Mouse (Mus musculus): ENCODE measurements around the gene Abhd10.

Gene Abhd10

DNA sequence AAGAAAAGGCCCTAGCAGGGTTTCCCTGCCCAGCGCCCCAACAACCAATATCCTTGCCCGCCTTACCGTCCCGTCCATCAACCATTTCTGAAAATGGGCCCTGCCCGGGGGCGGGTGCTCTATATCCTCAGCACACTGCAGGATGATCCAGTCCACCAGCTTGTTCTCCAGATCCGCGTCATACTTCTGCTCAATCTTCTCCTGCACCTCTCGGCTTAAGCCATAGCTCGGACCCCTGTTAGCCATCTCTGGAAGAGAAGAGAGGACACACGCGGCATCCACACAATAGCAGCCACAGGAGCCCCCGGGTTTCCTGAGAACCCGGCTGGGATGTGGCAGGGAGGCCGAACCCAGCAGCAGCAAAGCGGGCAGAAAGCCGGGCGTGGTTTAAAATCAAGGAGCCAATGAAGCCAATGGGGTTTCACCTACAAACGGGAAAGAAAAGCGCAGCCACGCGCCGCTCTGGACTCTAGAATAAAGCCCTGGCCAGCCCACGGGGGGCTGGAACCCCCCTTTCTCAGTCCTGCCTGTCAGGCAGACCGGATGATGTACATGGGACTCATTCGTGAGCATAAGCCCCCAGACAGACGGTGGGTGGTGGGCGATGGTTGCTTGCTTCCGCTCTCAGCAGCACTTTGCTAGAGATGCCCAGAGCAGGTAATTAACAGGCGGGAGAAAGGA lies 18.6 kb downstream of the Abhd10 start, which contains the start of gene Tagln3:
TSS of gene Tagln3 (minus strand) at position 548 of the 681 bp plus-strand sequence.
- peak; percentile 22 for DNase-seq

DNA sequence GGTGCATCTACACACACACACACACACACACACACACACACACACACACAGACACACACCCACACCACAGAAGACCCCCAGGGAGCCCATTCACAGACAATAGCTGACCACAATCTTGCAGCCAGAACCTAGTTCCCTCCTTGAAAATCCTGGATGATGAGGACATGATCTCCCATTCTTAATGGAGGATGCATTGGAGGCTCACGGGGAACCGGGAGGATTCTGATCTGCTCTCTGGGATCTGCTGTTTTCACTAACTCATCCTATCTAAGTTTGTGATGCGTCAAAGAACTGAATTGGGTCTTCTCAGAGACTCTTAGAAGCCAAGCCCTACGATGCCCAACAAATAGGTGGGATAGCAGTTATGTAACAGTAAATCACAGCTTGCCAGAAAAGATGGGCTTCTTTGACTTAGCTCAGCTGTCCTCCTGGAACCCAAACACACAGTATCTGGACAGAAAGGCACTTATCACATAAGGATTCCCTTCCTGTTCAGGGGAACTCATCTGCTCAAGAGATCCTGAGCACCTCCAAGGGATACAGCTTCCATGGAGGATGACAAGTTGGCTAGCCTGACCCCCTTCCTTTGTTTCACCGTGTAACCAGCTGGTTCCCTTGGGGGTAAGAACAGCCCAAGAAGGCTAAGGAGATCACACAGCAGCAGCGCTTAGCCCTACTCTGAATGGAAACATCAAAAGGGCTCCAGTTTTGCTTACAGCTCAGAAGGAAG lies 19.4 kb downstream of the Abhd10 start:
- no peak for DNase-seq

DNA sequence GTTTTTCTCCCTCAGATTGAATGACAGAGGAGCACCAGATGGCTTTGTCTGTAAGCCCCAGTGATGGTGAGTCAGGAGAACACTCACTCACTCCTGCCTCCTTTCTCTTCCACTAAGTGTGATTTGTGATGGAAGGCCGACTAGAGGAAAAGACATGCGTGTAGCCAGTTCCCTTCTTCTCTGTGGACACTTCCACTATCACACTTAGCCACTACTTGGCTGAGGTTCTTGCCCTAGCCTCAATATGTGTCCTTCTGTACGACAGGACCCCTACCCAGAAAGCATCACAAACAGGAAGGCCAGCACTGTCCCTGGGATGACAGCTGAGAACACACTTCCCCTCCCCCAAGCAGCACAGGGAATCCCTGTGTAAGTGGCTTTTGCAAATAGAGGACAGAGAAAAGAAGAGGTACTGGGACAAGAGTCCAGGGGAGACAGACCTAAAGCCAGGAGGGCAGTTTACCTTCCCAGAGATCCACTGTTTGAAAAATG lies 20.2 kb downstream of the Abhd10 start:
- no peak for DNase-seq

DNA sequence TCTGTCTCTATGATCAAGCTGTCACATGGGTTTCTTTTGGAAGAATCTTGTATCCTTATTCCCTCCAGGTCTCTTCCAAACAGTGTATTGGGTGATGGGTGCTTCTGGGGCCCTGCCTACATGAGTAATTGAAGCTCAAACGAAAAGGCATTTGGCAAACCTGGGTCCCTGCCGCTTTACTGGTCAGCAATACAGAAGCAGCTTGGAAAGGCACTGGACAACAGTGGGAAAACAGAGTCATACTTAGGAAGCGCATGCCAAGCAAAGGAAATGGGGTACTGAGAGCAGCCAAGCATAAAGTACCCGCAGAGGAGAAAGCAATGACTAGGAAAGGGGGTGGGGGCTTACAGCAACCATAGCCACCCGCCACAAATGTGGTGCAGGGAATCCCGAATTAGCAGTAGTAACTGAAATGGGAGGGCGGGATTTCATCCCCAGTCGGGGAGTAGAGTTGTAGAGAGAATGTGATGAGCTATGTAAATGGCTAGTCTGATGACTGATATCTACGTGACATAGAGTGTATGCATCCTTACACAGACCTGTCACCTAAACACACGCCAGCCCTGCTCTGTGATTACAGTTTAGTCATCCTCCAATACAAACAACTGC lies 22.6 kb downstream of the Abhd10 start:
- no peak for DNase-seq

DNA sequence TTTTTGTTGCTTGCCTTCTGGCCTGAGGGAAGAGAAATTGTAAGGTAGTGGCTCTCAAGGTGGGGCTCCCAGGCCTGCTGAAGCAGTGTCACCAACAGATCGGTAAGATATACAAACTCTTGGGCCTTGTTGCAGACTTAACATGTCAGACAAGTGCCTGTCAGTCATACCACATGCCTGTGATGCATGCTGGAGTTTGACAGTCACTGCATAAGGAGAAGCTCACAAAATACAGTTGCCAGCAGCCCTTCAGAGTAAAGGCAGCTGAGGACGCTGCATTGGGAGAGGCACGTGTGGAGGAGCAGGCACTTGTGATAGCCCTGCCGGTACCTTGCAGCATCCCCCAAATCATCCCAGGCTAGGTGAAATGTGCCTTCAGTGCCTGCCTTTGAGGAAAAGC lies 24.5 kb downstream of the Abhd10 start:
- no peak for DNase-seq

DNA sequence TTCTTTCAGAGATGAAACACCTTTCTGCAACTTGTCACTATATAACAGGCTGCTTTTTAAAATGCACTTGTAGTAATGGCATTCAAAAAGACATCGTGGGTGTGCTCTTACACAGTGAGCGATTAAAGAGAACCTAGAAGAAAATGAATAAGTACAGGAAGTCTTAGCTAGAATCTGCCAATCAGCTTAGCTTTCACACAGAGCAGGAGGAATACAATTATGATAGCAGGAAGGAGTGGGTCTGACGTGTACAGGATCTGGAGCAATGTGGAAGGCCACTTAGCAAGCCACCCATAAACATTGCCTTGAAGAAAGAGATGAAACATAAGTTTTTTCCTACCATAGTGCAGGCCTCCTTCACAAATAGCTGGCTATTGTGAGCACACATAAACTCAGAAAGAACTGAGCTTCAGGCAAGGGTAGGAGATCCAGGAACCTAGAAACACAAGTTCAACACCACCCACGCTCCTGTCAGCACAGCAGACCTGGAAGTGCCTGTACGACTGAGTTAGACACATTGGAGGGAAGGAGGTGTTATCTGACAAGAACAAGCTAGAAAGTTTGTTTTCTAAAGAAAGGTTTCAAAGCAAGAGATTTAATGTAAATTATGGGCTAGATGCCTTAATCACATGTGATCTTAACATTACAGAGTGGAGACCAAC lies 28.1 kb downstream of the Abhd10 start:
- DNase-seq, result no peak

DNA sequence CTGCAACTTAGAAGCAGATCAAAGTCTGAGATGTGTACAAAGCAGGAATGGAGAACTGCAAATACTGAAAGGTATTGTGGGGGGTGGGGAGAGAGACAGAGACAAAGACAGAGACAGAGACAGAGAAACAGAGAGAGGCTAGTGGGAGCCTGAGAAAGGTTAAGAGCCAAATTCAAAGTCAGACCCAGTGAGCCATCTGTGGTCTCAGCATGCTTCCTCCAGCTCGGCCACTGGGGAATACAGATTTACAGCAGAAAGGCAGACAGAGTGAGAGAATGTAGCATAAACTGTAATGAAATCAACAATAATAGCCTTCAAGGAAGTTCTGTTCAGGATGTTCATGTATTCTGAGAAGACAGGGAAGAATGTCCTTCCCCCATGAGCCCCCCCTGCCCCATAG lies 28.9 kb downstream of the Abhd10 start:
- no peak for DNase-seq

DNA sequence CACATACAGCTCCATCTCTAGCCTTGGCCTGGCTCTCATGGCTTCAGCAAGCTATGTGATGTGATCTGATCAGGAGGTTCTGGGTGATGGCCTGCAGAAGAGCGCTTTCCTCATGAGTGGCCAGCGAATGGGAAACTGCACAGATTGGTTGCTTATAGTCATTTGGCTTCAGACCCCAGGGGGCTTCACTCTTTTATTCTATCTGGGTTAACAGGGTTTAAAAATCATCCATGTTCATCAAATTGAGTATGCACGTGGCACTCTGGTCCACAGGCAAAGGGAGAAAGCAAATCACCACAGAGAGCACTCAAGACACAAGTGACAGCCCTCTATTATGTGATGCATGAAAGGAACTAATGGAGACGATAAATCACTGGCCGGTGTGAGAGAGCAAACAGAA lies 29.5 kb downstream of the Abhd10 start:
- no peak for DNase-seq

DNA sequence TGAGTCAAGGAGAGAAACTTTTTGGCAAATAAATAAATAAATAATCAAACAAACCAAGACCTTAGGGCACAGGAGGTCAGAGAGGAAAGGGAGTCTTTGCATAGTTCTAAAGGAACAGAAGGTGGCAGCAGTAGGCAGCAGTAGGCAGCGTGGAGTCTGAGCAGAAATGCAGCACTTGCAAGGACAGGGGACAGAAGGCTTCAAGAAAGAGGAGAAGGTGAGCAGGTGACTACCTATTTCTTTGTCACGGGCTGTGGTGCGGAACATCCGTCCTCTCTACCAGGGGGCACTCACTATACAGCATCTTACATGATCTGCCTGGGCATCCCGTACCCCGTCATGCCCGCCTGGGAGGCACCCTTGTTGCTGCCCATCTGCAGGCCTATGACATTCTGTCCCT lies 31.5 kb downstream of the Abhd10 start:
- peak; percentile 20 for DNase-seq

DNA sequence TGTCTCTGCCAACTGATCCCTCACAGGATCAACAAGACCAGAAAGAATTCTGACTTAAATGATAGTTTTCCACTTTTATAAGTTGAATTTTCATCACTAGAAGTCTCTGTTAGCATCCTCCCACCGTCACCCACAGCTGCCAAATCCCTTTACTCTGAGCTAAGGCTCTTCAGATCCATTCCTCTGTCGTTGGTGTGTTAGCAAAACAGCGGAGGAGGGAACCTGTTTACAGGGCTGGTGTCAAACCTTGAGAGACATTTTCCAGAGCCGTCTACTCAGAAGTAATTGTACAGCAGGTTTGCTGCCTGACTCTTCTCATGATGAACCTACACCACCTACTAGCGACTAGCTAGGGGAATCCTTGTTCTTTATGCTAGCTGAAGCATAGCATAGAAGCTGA lies 43.5 kb downstream of the Abhd10 start:
- no peak for DNase-seq

DNA sequence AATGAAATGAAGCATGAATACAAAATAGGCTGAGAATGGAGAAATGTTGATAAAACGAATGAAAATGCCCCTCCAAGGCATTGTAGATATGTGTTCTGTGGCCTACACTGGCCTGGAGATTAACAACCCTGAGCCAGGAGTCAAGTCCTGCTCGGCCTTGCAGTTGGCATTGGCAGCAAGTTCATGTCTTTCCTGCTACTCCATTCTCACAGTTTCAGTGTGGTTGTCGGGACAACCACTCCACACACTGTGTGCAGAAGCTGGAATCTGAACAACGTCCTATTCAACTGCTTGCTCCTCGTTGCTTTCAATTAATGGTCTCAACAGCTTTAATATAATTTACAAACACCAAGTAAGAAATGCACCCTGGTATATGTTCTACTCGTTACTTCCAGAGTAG lies 44.8 kb downstream of the Abhd10 start:
- no peak for DNase-seq

DNA sequence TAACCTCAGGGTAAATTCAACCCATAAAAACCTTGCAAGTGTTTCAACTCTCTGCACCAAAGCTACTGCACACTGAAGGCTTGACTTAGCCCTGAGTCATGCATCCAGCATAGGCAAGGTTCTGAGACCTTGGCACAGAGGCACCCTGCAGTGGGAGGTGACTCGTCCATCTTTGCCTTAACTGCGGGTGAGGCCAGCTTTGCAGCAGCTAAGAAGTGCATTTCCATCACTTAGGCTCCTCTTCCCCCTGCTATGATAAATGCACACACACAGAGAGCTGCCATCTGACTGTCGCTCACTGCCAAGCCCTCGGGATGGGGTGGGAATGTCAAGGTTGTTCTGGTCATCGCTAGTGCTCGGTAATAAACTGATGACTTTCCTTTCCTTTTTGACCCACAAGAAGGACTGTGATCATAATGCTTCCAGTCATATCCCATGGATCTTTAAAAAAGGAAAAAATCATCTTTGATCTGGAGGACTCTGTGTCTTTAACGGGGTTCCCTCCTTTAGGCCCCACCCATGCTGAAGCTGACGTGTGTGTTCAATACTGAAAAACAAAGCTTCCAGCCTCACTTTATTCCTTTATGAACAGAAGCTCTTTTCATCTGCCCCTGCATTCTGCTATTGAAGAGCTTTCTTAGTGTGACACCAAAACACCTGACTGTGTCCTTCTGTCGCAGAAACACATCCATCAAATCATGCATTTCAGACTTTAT lies 47.2 kb downstream of the Abhd10 start:
- no peak for DNase-seq

DNA sequence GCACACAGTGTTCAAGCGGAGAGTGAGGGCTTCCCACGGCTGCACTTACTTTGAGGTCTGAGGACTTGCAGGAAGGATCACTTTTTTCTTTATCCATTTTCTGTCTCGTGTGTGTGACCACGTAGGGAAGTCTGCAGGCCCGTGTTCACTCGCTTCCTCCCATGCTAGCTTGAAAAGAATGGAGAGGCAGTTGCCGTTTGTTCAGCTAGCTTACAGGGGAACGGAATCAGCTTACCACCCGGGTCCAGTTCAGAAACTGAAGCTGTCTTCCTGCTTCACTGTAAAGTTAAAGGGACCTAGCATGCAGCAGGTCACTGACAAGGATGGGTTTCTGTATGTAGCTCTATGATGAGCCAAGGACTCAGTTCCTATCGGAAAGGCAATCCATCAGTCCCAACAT lies 49.2 kb downstream of the Abhd10 start, which contains the start of gene Tmprss7:
TSS of gene Tmprss7 (minus strand) at position 101 of the 400 bp plus-strand sequence.
- DNase-seq, result no peak

DNA sequence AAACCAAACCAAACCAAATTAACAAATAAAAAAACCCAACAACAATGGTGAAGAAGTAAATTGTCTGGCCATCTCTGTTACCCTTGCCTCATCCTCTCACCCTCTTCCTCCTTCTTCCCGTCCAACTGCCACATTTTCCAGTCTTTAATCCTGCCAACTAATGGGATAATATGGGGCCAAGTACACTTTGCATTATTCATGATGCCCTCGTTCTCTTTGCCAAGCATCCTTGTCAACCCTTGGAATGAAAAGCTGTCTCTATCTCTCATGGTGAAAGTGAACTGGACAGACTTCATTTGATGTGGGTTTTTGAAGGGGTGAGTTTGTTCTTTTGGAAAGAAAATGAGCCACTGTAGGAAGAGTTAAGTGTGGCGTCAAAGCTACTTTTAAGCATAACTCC lies 49.9 kb downstream of the Abhd10 start:
- no peak for DNase-seq

DNA sequence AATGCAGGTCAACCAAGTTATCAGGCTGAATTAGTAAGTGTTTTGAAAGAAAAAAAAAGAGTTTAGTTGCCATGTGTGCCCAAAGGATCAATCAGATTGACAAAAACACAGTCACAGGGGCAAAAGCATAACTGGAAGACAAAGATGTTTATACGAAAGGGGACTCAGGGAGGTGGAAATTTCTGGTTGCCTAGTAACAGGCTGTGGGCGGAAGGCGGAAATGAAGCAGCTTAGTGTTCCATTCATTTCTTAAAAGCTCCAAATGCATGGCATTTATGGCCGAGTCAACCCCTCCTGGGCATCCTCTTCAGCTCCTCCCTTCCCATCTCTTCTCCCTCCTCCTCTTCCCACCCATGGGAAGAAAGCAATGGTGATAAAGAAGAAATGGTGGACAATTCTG lies 52.6 kb downstream of the Abhd10 start:
- no peak for DNase-seq

DNA sequence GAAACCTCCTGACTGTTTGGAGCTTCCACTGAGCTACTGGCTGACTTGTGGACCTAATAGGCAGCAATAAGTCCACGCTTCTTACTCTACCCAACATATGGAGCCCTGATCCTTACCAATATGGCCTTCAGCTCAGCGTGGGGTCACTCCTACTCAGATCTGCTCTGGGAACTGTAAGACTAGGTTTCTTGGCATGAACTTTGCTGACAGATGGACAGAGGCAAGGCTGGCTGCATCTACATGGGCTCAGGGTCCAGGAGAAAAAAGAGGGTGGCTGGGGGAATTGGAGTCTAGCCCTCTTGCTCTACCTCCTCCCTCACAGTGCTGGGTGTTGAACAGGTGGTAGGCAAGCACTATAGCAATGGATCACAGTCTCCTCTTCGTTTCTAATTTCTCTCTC lies 55.9 kb downstream of the Abhd10 start:
- DNase-seq, result no peak

DNA sequence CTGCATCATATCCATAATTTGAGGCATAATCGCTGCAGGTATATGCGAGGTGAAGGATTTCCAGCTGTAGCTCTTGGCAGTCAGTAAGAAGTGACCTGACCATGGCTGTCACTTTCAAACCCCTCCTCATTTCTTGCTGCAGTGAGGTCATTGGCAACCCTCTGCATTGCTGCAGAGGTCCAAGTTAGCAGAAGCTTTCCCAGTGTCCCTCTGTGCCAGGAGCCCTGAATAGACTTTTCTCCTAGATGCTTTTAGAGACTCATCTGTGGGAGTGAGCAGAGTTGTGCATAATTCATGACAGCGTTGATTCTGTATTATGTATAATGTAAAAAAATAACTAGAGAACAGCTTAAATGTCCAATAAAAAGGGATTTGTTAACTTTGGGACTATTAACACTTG lies 57.5 kb downstream of the Abhd10 start:
- DNase-seq, result no peak

DNA sequence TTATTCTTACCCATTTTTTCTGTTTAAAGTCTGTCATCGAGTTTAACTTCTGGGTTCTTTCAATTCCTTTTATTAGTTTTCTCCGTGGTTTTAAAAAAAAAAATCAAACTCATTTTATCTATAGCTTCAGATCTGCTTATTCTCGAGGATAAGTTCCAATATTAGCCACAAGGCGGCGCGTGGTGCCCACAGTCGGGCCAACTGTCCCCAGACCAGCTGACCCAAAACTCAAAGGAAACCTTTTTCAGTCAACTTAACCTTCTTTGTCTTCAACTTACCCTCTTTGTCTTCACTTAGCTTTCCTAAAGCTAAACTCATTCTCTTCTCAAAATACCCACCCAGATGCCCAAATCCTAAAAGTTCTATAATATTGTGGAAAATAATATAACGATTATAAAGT lies 57.9 kb downstream of the Abhd10 start:
- DNase-seq, result peak; percentile 80

All from kidney, postnatal 14 days (tissue).